Mouse (Mus musculus) layer of hippocampus, postnatal 25 days (tissue): ENCODE results near the gene Gm49721. TPM values are rescaled to one million over a fixed set of nuclear protein-coding genes. Genes with fewer than 3 reads are reported as not detected.
A peak's percentile ranks its signal among the peaks of the same experiment; 100 is the strongest.
"Not testable (repeated sequence)": the region's sequence is repeated elsewhere in the genome, so short reads cannot be mapped to it uniquely, and the experiment has no call there.

Experiments
- DNase-seq, 2 experiments: peaks; one replicate each; pipeline ENCODE4 v3.0.0; 2022; ENCODE audit warnings: mixed read lengths in 2 of 2, low spot score in 1 of 2; ENCODE audit errors: extremely low spot score in 1 of 2
- total RNA-seq, 2 experiments: library from RNA; stranded (reverse); gene quantifications; 2 replicates each; pipeline ENCODE4 v1.2.3; 2021

Gene Gm49721
- total RNA-seq, 2 experiments from 2014 or later: not detected

DNA sequence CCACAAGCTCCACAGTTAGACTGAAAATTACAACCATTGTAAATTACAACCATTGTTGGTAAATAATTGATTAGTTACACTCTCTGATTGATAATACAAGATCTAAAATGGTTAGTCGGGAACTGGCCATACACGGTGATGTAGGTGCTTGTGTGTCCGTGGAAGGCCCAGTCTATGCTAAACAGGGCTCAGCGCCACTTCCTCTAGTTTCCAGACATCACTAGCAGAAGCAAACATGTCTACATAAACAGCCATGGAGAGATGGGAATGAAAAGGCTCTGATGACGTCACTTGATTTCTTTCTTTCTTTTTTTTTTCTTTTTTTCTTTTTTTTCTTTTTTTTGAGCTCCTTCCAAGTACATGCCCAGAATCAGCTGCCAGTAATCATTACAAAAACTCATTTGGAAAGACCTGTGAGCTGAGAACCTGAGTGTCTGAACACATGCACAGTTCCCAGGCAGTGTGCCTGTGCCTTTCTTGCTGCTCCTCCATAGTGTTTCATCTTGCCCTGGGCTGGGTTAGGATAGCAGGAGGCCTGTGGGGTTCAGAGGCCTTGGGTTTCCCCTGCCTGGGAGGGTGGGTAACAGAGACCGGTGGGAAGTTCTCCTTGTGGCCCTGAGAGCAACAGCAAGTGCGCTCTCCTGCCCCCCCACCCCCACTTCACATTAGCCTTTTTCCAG, 91.0 kb downstream of the Gm49721 start:
- not testable (repeated sequence) for DNase-seq

DNA sequence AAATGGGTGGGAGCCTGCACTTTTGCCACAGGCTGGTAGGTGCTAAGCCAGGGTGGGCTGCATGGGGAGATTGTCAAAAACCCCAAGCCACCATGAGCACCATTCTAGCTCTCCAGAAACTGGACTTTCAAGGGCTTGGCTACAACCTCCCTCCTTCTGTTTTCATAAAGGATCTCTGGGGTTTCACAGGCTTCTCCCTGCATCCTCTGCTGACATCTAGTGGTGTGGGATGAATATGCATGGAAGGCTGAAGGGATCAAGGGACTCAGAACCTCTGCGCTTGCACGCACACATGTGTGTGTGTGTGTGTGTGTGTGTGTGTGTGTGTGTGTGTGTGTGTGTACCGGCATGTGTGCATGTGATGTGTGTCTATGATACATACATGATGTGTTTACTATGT, 95.8 kb downstream of the Gm49721 start:
- peak in 1 of 2 experiments; percentile 45 for DNase-seq

DNA sequence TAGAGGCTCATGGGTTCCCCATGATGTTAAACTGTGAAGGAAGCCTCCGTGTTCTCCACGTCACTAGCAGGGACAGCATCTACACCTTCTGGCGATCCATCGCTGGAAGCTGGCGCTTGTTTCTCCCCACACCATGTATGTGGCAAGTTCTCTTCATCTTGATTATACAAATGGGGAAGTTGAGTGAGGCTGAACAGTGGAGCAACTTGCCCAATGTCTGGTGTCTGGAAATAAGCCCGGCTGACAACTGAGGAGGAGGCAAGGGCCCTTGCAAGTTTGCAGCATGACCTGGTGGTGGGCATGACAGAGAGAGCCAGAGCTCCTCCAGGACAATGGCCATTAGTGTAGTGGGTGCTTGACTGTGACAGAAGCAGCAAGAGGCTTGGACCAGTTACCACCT, 96.8 kb downstream of the Gm49721 start:
- DNase-seq: not testable (repeated sequence)

DNA sequence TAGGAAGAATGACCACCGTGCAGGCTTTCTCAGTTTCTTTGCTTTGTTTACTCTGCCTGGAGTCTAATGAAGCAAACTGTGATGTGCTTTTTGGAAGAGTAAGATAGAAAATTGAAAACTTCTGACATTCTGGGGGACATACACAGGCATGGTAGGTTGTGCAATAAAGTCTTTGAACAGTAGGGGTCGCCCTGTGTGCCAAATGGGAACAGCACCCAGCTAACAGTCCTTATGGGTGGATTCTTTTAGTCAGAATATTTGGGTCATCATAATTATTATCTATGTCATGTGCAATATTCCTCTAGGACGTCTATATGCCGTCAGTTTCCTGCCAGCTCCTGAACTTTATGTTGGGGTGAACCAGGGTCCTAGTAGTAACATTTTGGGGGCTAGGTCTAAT, 100.9 kb downstream of the Gm49721 start:
- DNase-seq: peak in 1 of 2 experiments; percentile 84

DNA sequence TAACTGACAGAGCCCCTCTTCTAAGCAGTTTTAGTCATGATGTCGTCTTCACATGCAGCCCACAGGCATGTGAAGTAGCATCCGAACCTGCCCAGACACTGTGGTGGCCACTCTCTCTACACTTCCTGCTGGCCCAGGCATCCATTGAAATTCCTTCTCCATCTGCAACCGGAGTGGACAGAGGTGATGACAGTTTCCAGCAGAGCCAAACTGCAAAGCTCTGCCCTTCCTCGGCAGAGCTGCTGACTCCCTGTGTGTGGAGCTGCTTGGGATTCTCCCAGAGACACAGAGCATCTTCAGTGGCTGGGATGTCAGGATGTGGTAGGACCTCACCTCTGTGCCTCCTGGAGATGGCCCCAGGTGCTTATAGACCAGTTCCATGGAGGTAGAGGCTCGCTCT, 105.8 kb downstream of the Gm49721 start:
- not testable (repeated sequence) for DNase-seq

DNA sequence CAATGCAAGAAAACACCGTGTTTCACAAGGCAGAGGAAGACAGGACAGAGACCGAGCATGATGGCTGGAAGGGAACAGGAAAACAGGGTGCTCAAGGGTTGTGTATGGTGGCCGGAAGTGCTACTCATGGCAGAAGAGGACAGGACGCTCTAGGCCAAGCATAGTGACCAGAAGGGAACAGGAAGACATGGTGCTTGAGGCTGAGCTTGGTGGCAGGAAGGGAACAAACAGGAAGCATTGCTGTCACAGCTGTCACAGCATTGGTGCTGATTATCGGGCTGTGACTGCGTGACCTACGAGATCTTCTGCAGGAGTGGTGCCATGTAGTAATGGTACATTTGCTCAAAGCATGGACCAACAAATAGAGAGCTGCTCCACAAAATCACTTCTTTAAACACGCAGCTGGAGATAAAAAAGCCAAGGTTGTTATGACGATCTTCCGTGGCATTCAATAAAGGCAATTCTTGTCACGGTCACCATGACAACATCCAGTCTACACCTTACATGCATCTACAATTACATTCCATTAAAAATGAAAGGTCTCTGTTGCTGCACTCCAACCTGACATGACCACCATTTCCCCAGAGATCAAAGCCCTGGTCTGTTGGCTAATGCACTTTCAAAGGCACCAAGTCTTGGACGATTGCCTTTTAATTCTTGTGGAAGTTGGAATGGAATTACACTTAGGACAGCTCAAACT, 106.9 kb downstream of the Gm49721 start:
- not testable (repeated sequence) for DNase-seq

DNA sequence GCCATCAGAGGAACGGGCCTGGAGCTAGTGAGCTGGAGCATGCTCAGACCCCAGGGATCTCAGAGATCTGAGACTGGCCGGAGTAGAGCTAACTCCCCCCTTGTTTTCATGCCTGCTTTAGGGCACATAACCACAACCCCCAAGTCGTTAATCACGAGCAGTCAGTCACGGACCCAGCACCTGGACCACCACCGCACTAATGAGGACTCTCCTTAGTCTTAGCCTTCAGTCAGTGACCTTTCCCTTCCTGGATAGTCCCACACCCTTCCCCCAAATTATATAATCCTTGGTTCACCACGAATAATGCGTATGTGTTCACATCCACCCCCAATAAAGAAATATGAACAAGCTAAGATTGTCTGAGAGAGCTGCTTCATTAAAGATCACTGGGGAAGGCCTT, 108.1 kb downstream of the Gm49721 start:
- not testable (repeated sequence) for DNase-seq

Other genes starting within 250 kb of the Gm49721 start
- 10 to 100 TPM; 48.4 to 48.7 TPM for gene Ezr, start 196.1 kb upstream of the Gm49721 start, total RNA-seq
- gene Rsph3b, start 30.2 kb upstream of the Gm49721 start, total RNA-seq: 10 to 100 TPM; 29.2 to 34.0 TPM
- gene Tagap1, start 17.7 kb upstream of the Gm49721 start, total RNA-seq: 10 to 100 TPM; 21.9 to 25.0 TPM
- gene Rnaset2b, start 8.3 kb upstream of the Gm49721 start, total RNA-seq: 10 to 100 TPM; 40.1 to 45.8 TPM
- under 1 TPM; 0.49 to 0.77 TPM for gene Gm1604a, start 46.7 kb downstream of the Gm49721 start, total RNA-seq
- gene Rps6ka2, start 191.2 kb downstream of the Gm49721 start, total RNA-seq: 10 to 100 TPM; 34.3 TPM